Mouse (Mus musculus): Measurements from ENCODE around the gene Zfp30.
A peak's percentile ranks its signal among the peaks of the same experiment; 100 is the strongest.

Gene Zfp30

GRCm38 (mm10) chr7:29783871-29784551 lies at the start of gene Zfp30:
Gene Zfp30 (plus strand): TSS chr7:29783998.
- DNase-seq (ENCODE audit: low read depth) = peak; percentile 68

- DNase-seq (ENCODE audit: low read depth) = no peak
Observed at GRCm38 (mm10) chr7:29742258-29742657, 41.5 kb upstream of the Zfp30 start.

- no peak for DNase-seq (ENCODE audit: low read depth)
Observed at GRCm38 (mm10) chr7:29760476-29760875, 23.3 kb upstream of the Zfp30 start.

GRCm38 (mm10) chr7:29764702-29765101 lies 19.1 kb upstream of the Zfp30 start:
- no peak for DNase-seq (ENCODE audit: low read depth)

- peak; percentile 74 for DNase-seq (ENCODE audit: low read depth)
Observed at GRCm38 (mm10) chr7:29767058-29767686, 16.6 kb upstream of the Zfp30 start.

- DNase-seq (ENCODE audit: low read depth) = peak; percentile 91
Observed at GRCm38 (mm10) chr7:29768090-29768900, 15.5 kb upstream of the Zfp30 start, which contains the start of gene Zfp84. Gene Zfp84 (plus strand): TSS chr7:29768552.

GRCm38 (mm10) chr7:29768980-29769379 lies 14.8 kb upstream of the Zfp30 start:
- no peak for DNase-seq (ENCODE audit: low read depth)

GRCm38 (mm10) chr7:29773503-29773902 lies 10.3 kb upstream of the Zfp30 start:
- DNase-seq (ENCODE audit: low read depth) = no peak

- DNase-seq (ENCODE audit: low read depth) = no peak
Observed at GRCm38 (mm10) chr7:29774371-29774770, 9.4 kb upstream of the Zfp30 start.

GRCm38 (mm10) chr7:29776568-29776967 lies 7.2 kb upstream of the Zfp30 start:
- no peak for DNase-seq (ENCODE audit: low read depth)

GRCm38 (mm10) chr7:29777372-29777771 lies 6.4 kb upstream of the Zfp30 start:
- no peak for DNase-seq (ENCODE audit: low read depth)

GRCm38 (mm10) chr7:29785023-29785422 lies 1.2 kb downstream of the Zfp30 start:
- no peak for DNase-seq (ENCODE audit: low read depth)

GRCm38 (mm10) chr7:29785888-29786287 lies 2.1 kb downstream of the Zfp30 start:
- DNase-seq (ENCODE audit: low read depth) = no peak

GRCm38 (mm10) chr7:29792906-29793305 lies 9.1 kb downstream of the Zfp30 start:
- no peak for DNase-seq (ENCODE audit: low read depth)

GRCm38 (mm10) chr7:29807046-29807445 lies 23.2 kb downstream of the Zfp30 start:
- DNase-seq (ENCODE audit: low read depth) = no peak

GRCm38 (mm10) chr7:29812244-29812643 lies 28.4 kb downstream of the Zfp30 start:
- no peak for DNase-seq (ENCODE audit: low read depth)

- DNase-seq (ENCODE audit: low read depth) = no peak
Observed at GRCm38 (mm10) chr7:29814381-29814780, 30.6 kb downstream of the Zfp30 start.

GRCm38 (mm10) chr7:29815061-29815784 lies 31.4 kb downstream of the Zfp30 start:
- peak; percentile 17 for DNase-seq (ENCODE audit: low read depth)

GRCm38 (mm10) chr7:29815910-29816429 lies 32.2 kb downstream of the Zfp30 start, which contains the start of gene Zfp790:
Gene Zfp790 (plus strand): TSS chr7:29816114.
- DNase-seq (ENCODE audit: low read depth) = peak; percentile 91

GRCm38 (mm10) chr7:29818619-29819254 lies 34.9 kb downstream of the Zfp30 start:
- DNase-seq (ENCODE audit: low read depth) = peak; percentile 85

GRCm38 (mm10) chr7:29828001-29828400 lies 44.2 kb downstream of the Zfp30 start:
- no peak for DNase-seq (ENCODE audit: low read depth)
